Mouse (Mus musculus) forebrain, embryonic 10.5 days (tissue): ENCODE results near the gene Olfr855. TPM values are rescaled to one million over a fixed set of nuclear protein-coding genes. Genes with fewer than 3 reads are reported as not detected.

Experiments
- DNase-seq: peaks from one replicate; pipeline ENCODE4 v3.0.0-alpha.2; 2017; ENCODE audit warnings: low spot score; ENCODE audit errors: extremely low spot score
- H3K27ac ChIP-seq: fragments of 300-500 bp; sonication (generic); 2 replicates; pipeline ENCODE4 v1.5.1; 2016; ENCODE audit warnings: mild to moderate bottlenecking
- H3K27me3 ChIP-seq: fragments of 300-500 bp; sonication (generic); 2 replicates; pipeline ENCODE4 v1.6.1; 2016; ENCODE audit warnings: mild to moderate bottlenecking; ENCODE audit not compliant: poor library complexity, severe bottlenecking
- H3K36me3 ChIP-seq: fragments of 300-500 bp; sonication (generic); replicated peaks from 2 replicates; pipeline ENCODE4 v1.6.1; 2016; ENCODE audit warnings: mild to moderate bottlenecking, moderate library complexity
- H3K4me1 ChIP-seq: fragments of 300-500 bp; sonication (generic); 2 replicates; pipeline ENCODE4 v1.6.1; 2016
- H3K4me3 ChIP-seq: fragments of 300-500 bp; sonication (generic); 2 replicates; pipeline ENCODE4 v1.5.1; 2016; ENCODE audit warnings: mild to moderate bottlenecking, moderate library complexity
- H3K9me3 ChIP-seq: fragments of 300-500 bp; sonication (generic); 2 replicates; pipeline ENCODE4 v1.6.1; 2016; ENCODE audit warnings: mild to moderate bottlenecking, moderate library complexity
- WGBS: fragments of 180-500 bp; shearing (Covaris S2); methylation state at CpG from one replicate; pipeline ENCODE4 v1.1.7; 2016; 5-methylcytosine and 5-hydroxymethylcytosine counted together
- polyA plus RNA-seq: library from polyadenylated mRNA; unstranded; fragments of >200 nt; fragmentation: Nextera tagmentation; extraction: Ambion mirVana; gene quantifications from 2 replicates; pipeline ENCODE4 v1.2.1, GENCODE M21; 2016

Gene Olfr855
- polyA plus RNA-seq: not detected in 2 replicates

- Histone ChIP-seq H3K27me3 (no peaks in the 10 kb centered on the region), H3K36me3 (no peaks in the 10 kb centered on the region), H3K4me1 (no peaks in the 10 kb centered on the region), H3K27ac (no peak within 1 kb of the TSS), H3K9me3 (peaks cover 12% of the 10 kb centered on the region), H3K4me3 (no peak within 1 kb of the TSS)
- DNase-seq: no peak
Observed at GRCm38 (mm10) chr9:19582317-19582716, at the start of gene Olfr855. Gene Olfr855 (plus strand): TSS chr9:19582617.

GRCm38 (mm10) chr9:19540976-19541375 is 41.4 kb upstream of the Olfr855 start, which contains the start of gene Olfr853:
Gene Olfr853 (minus strand): TSS chr9:19541076.
- Histone ChIP-seq H3K27ac (no peak within 1 kb of the TSS), H3K4me1 (no peaks in the 10 kb centered on the region), H3K4me3 (no peak within 1 kb of the TSS), H3K27me3 (no peaks in the 10 kb centered on the region), H3K36me3 (no peaks in the 10 kb centered on the region), H3K9me3 (peaks cover 26% of the 10 kb centered on the region)
- DNase-seq: no peak
- 73% methylated on average over 1 of the region's 1 CpGs for WGBS

DNA sequence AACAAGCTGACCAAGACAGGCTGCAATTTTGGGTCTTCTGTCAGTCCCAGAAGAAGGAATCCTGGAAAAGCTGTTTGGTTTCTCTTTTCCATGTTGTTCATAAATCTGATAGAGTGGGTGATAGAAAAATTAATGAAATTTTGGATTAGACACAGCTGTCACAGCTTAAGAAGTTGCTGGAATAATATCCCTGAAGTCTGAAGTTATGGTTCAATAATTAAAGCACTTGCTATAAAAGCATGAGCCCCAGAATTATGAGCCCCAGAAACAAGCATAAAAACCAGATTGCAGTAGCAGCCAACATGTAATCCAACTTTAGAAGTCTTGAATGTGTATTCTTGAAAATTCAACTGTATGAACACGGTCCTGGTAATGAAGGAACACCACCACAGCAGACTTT is 15.1 kb upstream of the Olfr855 start, which contains the start of gene Olfr854:
Gene Olfr854, minus strand, starts transcription at position 101 of the 400 bp plus-strand sequence.
- Histone ChIP-seq H3K4me1 (no peaks in the 10 kb centered on the region), H3K27ac (no peak within 1 kb of the TSS), H3K9me3 (peaks cover 11% of the 10 kb centered on the region), H3K27me3 (no peaks in the 10 kb centered on the region), H3K36me3 (no peaks in the 10 kb centered on the region), H3K4me3 (no peak within 1 kb of the TSS)
- 82% methylated on average over 1 of the region's 1 CpGs for WGBS
- DNase-seq: no peak

DNA sequence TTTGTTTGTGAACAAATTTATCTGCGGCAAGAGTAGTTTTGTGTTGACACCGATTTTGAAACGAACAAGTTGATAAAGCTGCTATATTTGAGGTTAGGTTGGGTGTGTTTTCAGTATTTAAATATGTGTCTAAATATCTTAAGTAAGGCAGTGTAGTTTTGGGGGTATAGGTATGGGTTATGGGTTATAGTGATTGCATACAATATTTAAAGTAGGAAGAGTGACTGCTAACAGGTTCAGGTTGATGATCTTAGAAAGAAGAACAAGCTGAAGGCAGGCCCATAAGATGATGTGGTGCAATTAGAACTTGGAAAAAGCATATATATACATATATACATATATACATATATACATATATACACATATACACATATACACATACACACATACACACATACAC is 38.9 kb downstream of the Olfr855 start:
- no peak for DNase-seq
- Histone ChIP-seq H3K9me3 (no peaks in the 10 kb centered on the region), H3K27me3 (no peaks in the 10 kb centered on the region), H3K27ac (no peak overlapping the region), H3K36me3 (peaks cover 19% of the 10 kb centered on the region), H3K4me3 (no peak overlapping the region), H3K4me1 (no peaks in the 10 kb centered on the region)
- WGBS: 96% methylated on average over 3 of the region's 3 CpGs

- peaks cover 25% of the 10 kb centered on the region for H3K36me3 ChIP-seq
- peak within 1 kb of the TSS; percentile 90 for H3K27ac ChIP-seq
- 2% methylated on average over 35 of the region's 35 CpGs for WGBS
Observed at GRCm38 (mm10) chr9:19621843-19622822, 39.7 kb downstream of the Olfr855 start, which contains the start of gene Zfp317. Gene Zfp317 (plus strand): TSS chr9:19622102.

DNA sequence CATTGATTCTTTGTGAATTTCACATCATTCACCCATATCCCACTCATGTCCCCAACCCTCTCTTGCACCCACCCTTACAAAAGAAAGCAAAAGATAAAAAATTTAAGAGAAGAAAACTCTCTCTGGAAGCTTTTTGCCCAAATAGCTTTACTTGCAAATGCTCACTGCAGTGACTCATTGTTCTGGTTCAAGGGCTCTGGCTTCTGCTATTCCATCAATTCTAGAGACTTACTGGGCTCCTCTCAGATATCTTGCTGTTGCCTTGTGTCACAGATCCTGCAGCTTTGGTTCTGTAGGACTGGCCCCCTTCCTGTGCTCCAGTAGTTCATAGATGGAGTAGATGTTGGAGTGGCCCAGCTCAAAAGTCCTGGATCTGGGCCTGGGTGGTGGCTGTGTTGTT is 47.2 kb downstream of the Olfr855 start:
- Histone ChIP-seq H3K4me3 (no peak overlapping the region), H3K9me3 (no peaks in the 10 kb centered on the region), H3K27me3 (no peaks in the 10 kb centered on the region), H3K4me1 (no peaks in the 10 kb centered on the region), H3K36me3 (peaks cover 49% of the 10 kb centered on the region), H3K27ac (no peak overlapping the region)
- no peak for DNase-seq

More at GRCm38 (mm10) chr9:19621843-19622822, 39.7 kb downstream of the Olfr855 start, which contains the start of gene Zfp317:
- Histone ChIP-seq H3K27me3 (no peaks in the 10 kb centered on the region), H3K4me1 (no peaks in the 10 kb centered on the region), H3K9me3 (no peaks in the 10 kb centered on the region), H3K4me3 (peak within 1 kb of the TSS; percentile 58)
- peak; percentile 83 for DNase-seq

Other genes with a start within 250 kb of the Olfr855 start
- gene Olfr845, start 246.2 kb upstream of the Olfr855 start, polyA plus RNA-seq: not detected in 2 replicates
- gene Olfr846, start 218.6 kb upstream of the Olfr855 start, polyA plus RNA-seq: not detected in 2 replicates
- not detected in 2 replicates for gene Olfr847, start 203.9 kb upstream of the Olfr855 start, polyA plus RNA-seq
- gene Olfr849, start 142.4 kb upstream of the Olfr855 start, polyA plus RNA-seq: not detected in 2 replicates
- gene Olfr850, start 104.4 kb upstream of the Olfr855 start, polyA plus RNA-seq: not detected in 2 replicates
- not detected in 2 replicates for gene Olfr851, start 89.3 kb upstream of the Olfr855 start, polyA plus RNA-seq
- not detected in 2 replicates for gene Olfr853, start 41.5 kb upstream of the Olfr855 start, polyA plus RNA-seq
- gene Olfr854, start 15.2 kb upstream of the Olfr855 start, polyA plus RNA-seq: not detected in 2 replicates
- 38.6 and 38.7 TPM in 2 replicates for gene Zfp317, start 39.5 kb downstream of the Olfr855 start, polyA plus RNA-seq
- not detected in 2 replicates for gene Olfr857, start 126.8 kb downstream of the Olfr855 start, polyA plus RNA-seq
- not detected in 2 replicates for gene Olfr58, start 197.7 kb downstream of the Olfr855 start, polyA plus RNA-seq
- gene Olfr859, start 222.3 kb downstream of the Olfr855 start, polyA plus RNA-seq: not detected in 2 replicates